Mouse (Mus musculus) CH12.LX (cell line): ENCODE measurements around the gene Scn4a. TPM values are rescaled to one million over a fixed set of nuclear protein-coding genes. Genes with fewer than 3 reads are reported as not detected.
A peak's percentile ranks its signal among the peaks of the same experiment; 100 is the strongest.

Experiments used
- DNase-seq: peaks from one replicate; pipeline ENCODE4 v3.0.0-alpha.2; 2013; ENCODE audit errors: extremely low read depth
- H3K27ac ChIP-seq: 2 replicates; pipeline ENCODE4 v1.5.1; 2012; ENCODE audit warnings: low read depth, mild to moderate bottlenecking, control low read depth, moderate library complexity; ENCODE audit not compliant: insufficient read depth
- H3K27me3 ChIP-seq: replicated peaks from 2 replicates; pipeline ENCODE3; 2012; ENCODE audit warnings: inconsistent platforms
- H3K36me3 ChIP-seq, 2 experiments: replicated peaks in 1 of 2; 2 replicates each; pipeline versions ENCODE3 to v1.6.1; 2012; ENCODE audit warnings: inconsistent platforms in 1 of 2, low read length in 1 of 2, mild to moderate bottlenecking in 1 of 2, mixed read lengths in 1 of 2, moderate library complexity in 1 of 2; ENCODE audit not compliant: control insufficient read depth in 1 of 2, insufficient read depth in 1 of 2
- H3K4me1 ChIP-seq, 2 experiments: 2 replicates each; pipeline ENCODE4 v1.6.1; 2012; ENCODE audit warnings: inconsistent platforms in 1 of 2, moderate library complexity in 1 of 2; ENCODE audit not compliant: insufficient read depth in 2 of 2, control insufficient read depth in 1 of 2
- H3K4me2 ChIP-seq: 2 replicates; pipeline ENCODE4 v1.6.1; 2012; ENCODE audit warnings: low read depth, mild to moderate bottlenecking, control low read depth; ENCODE audit not compliant: poor library complexity, insufficient read depth, severe bottlenecking
- H3K4me3 ChIP-seq, 3 experiments: fragments of 150-350 bp in 1 of 3; sonication (generic) in 1 of 3; replicated peaks in 1 of 3; 2 replicates each; pipeline versions ENCODE3 to v1.5.1; 2011 to 2012; ENCODE audit warnings: low read depth in 2 of 3, low read length in 2 of 3, mild to moderate bottlenecking in 2 of 3, moderate library complexity in 2 of 3, control low read depth in 1 of 3, improper control_type of control experiment in 1 of 3, inconsistent platforms in 1 of 3, mixed read lengths in 1 of 3; ENCODE audit not compliant: poor library complexity in 1 of 3
- H3K79me2 ChIP-seq: replicated peaks from 2 replicates; pipeline ENCODE4 v1.6.1; 2012; ENCODE audit warnings: mild to moderate bottlenecking, moderate library complexity; ENCODE audit not compliant: control insufficient read depth, poor library complexity, insufficient read depth, severe bottlenecking; ENCODE audit errors: extremely low read depth
- H3K9ac ChIP-seq: 2 replicates; pipeline ENCODE4 v1.6.1; 2012; ENCODE audit warnings: low read depth, mild to moderate bottlenecking, control low read depth, moderate library complexity; ENCODE audit not compliant: insufficient read depth
- H3K9me3 ChIP-seq: replicated peaks from 2 replicates; pipeline ENCODE3; 2012; ENCODE audit warnings: low read length, inconsistent platforms, mixed read lengths
- BHLHE40 ChIP-seq: IDR thresholded peaks from 2 replicates; pipeline ENCODE4 v1.6.1; 2011; ENCODE audit warnings: mild to moderate bottlenecking, low read depth, low read length, improper control_type of control experiment
- CHD1 ChIP-seq: IDR thresholded peaks from 2 replicates; pipeline ENCODE4 v1.6.1; 2012; ENCODE audit warnings: low read depth, low read length, improper control_type of control experiment, inconsistent platforms
- CHD2 ChIP-seq: IDR thresholded peaks from 2 replicates; pipeline ENCODE4 v1.6.1; 2011; ENCODE audit warnings: low read length, improper control_type of control experiment
- CTCF ChIP-seq, 2 experiments: IDR thresholded peaks in 1 of 2; conservative IDR thresholded peaks in 1 of 2; 2 replicates each; pipeline ENCODE4 v1.5.1; 2011 to 2012; ENCODE audit warnings: low read depth in 2 of 2, low read length in 2 of 2, improper control_type of control experiment in 1 of 2, inconsistent platforms in 1 of 2, mild to moderate bottlenecking in 1 of 2, moderate library complexity in 1 of 2
- HCFC1 ChIP-seq: IDR thresholded peaks from 2 replicates; pipeline ENCODE4 v1.6.1; 2012; ENCODE audit warnings: low read depth, mild to moderate bottlenecking, inconsistent platforms, low read length, improper control_type of control experiment
- KAT2A ChIP-seq: IDR thresholded peaks from 2 replicates; pipeline ENCODE4 v1.6.1; 2012; ENCODE audit warnings: low read length, improper control_type of control experiment, inconsistent platforms; ENCODE audit not compliant: insufficient replicate concordance
- MAFK ChIP-seq: IDR thresholded peaks from 2 replicates; pipeline ENCODE4 v1.6.1; 2011; ENCODE audit warnings: low read length, improper control_type of control experiment; ENCODE audit not compliant: insufficient replicate concordance
- MAZ ChIP-seq: IDR thresholded peaks from 2 replicates; pipeline ENCODE4 v1.6.1; 2012; ENCODE audit warnings: low read depth, mild to moderate bottlenecking, inconsistent platforms, low read length, improper control_type of control experiment, moderate library complexity
- MXI1 ChIP-seq: IDR thresholded peaks from 2 replicates; pipeline ENCODE4 v1.6.1; 2011; ENCODE audit warnings: mild to moderate bottlenecking, low read depth, low read length, improper control_type of control experiment
- MYC ChIP-seq: IDR thresholded peaks from 2 replicates; pipeline ENCODE4 v1.6.1; 2011; ENCODE audit warnings: low read depth, mild to moderate bottlenecking, improper control_type of control experiment, low read length
- NELFE ChIP-seq: IDR thresholded peaks from 2 replicates; pipeline ENCODE4 v1.6.1; 2011; ENCODE audit warnings: low read depth, low read length, improper control_type of control experiment
- NRF1 ChIP-seq: IDR thresholded peaks from 2 replicates; pipeline ENCODE4 v1.6.1; 2014; ENCODE audit warnings: low read depth, mild to moderate bottlenecking, inconsistent platforms, low read length, improper control_type of control experiment, moderate library complexity
- PAX5 ChIP-seq: IDR thresholded peaks from 2 replicates; pipeline ENCODE4 v1.6.1; 2012; ENCODE audit warnings: low read length, inconsistent platforms, mixed read lengths
- POLR2A ChIP-seq: IDR thresholded peaks from 2 replicates; pipeline ENCODE4 v1.6.1; 2011; ENCODE audit warnings: low read depth, mild to moderate bottlenecking, improper control_type of control experiment, low read length
- RAD21 ChIP-seq: IDR thresholded peaks from 2 replicates; pipeline ENCODE4 v1.6.1; 2011; ENCODE audit warnings: low read depth, mild to moderate bottlenecking, low read length, improper control_type of control experiment, moderate library complexity
- RCOR1 ChIP-seq: conservative IDR thresholded peaks from 2 replicates; pipeline ENCODE4 v1.6.1; 2012; ENCODE audit warnings: low read depth, mild to moderate bottlenecking, inconsistent platforms, low read length, improper control_type of control experiment
- SMC3 ChIP-seq: IDR thresholded peaks from 2 replicates; pipeline ENCODE4 v1.6.1; 2011; ENCODE audit warnings: low read depth, low read length, improper control_type of control experiment
- TBP ChIP-seq: conservative IDR thresholded peaks from 2 replicates; pipeline ENCODE4 v1.6.1; 2011; ENCODE audit warnings: low read depth, low read length, improper control_type of control experiment
- TCF12 ChIP-seq: IDR thresholded peaks from 2 replicates; pipeline ENCODE4 v1.6.1; 2014; ENCODE audit warnings: low read depth, mild to moderate bottlenecking, inconsistent platforms, low read length, improper control_type of control experiment
- UBTF ChIP-seq: IDR thresholded peaks from 2 replicates; pipeline ENCODE4 v1.6.1; 2012; ENCODE audit warnings: low read depth, mild to moderate bottlenecking, inconsistent platforms, low read length, improper control_type of control experiment, moderate library complexity
- ZC3H11A ChIP-seq: IDR thresholded peaks from 2 replicates; pipeline ENCODE4 v1.6.1; 2012; ENCODE audit warnings: low read depth, mild to moderate bottlenecking, inconsistent platforms, low read length, improper control_type of control experiment
- ZMIZ1 ChIP-seq: IDR thresholded peaks from 2 replicates; pipeline ENCODE4 v1.6.1; 2012; ENCODE audit warnings: low read depth, mild to moderate bottlenecking, inconsistent platforms, low read length, improper control_type of control experiment
- ZNF384 ChIP-seq: IDR thresholded peaks from 2 replicates; pipeline ENCODE4 v1.6.1; 2012; ENCODE audit warnings: low read depth, low read length, improper control_type of control experiment, inconsistent platforms
- dilution Hi-C: fragments of 300-500 bp; cut with MboI; formaldehyde crosslinking; loops from 2 replicates; pipeline ENCODE4 v1.14.3; 2020; ENCODE audit warnings: low sequenced_read_pairs; ENCODE audit not compliant: extremely low pct_unique_long_range_greater_than_20kb, extremely low pct_ligation_motif_present
- in situ Hi-C: fragments of 300-500 bp; cut with MboI; formaldehyde crosslinking; loops from 3 replicates; pipeline ENCODE4 v1.14.3; 2019; ENCODE audit warnings: low sequenced_read_pairs, low pct_ligation_motif_present, low pct_unique_long_range_greater_than_20kb, mixed read lengths
- polyA plus RNA-seq: library from polyadenylated mRNA; unstranded; fragments of >175 nt; gene quantifications from 2 replicates; pipeline ENCODE4 v1.2.1, GENCODE M21; 2012; ENCODE audit warnings: low read depth; ENCODE audit not compliant: insufficient read length
- total RNA-seq, 2 experiments: library from RNA; depleted of rRNA; stranded (reverse); fragments of 300-350 nt in 1 of 2; fragments of >200 nt in 1 of 2; gene quantifications; 2 replicates each; pipeline ENCODE4 v1.2.3; 2012 to 2014

Scn4a gene
- total and polyA plus RNA-seq, 3 experiments, result 0.55 to 0.97 (median 0.64) TPM

GRCm38 (mm10) chr11:106271794-106272643, 81.1 kb downstream of the Scn4a start:
- peak; percentile 42 for DNase-seq
- H3K4me1 ChIP-seq, result peaks cover 24 to 62% of the 10 kb centered on the region in 2 experiments
- in situ Hi-C loops, result no loop called here

GRCm38 (mm10) chr11:106271131-106271793, 81.8 kb downstream of the Scn4a start:
- H3K4me3 ChIP-seq, result peak overlapping the region; percentile 73 to 95 (median 82)
- H3K27me3 ChIP-seq, result no peaks in the 10 kb centered on the region
- in situ Hi-C loops, result no loop called here
- no peak for DNase-seq
- H3K27ac ChIP-seq, result no peak overlapping the region
- H3K4me2 ChIP-seq, result peak overlapping the region; percentile 95
- H3K9ac ChIP-seq, result peak overlapping the region; percentile 81
- no peaks in the 10 kb centered on the region for H3K9me3 ChIP-seq
- H3K79me2 ChIP-seq, result peaks cover 40% of the 10 kb centered on the region
- peaks cover 19 to 62% of the 10 kb centered on the region in 2 experiments for H3K4me1 ChIP-seq
- peaks cover 16 to 30% of the 10 kb centered on the region in 2 experiments for H3K36me3 ChIP-seq
- dilution Hi-C loops, result no loop called here
- TF ChIP-seq MXI1, result peak; percentile 23; the same call in 1 of the 2 replicates
- TF ChIP-seq CTCF (conservative IDR thresholded peaks at IDR 0.05 in 1 of 2, IDR thresholded peaks at IDR 0.05 in 1 of 2; ENCODE audit: low read depth in 2 of 2, low read length in 2 of 2), result peak; percentile 13 to 35; a peak in 2 of 4 replicates
- TF ChIP-seq KAT2A, result no peak
- TF ChIP-seq MYC, result no peak
- TF ChIP-seq RAD21, result peak; percentile 5
- no peak for TF ChIP-seq BHLHE40
- TF ChIP-seq HCFC1, result no peak
- no peak for TF ChIP-seq CHD1
- TF ChIP-seq TCF12, result no peak
- TF ChIP-seq SMC3, result peak; percentile 28; the same call in 1 of the 2 replicates

More at GRCm38 (mm10) chr11:106271794-106272643, 81.1 kb downstream of the Scn4a start:
- peaks cover 40% of the 10 kb centered on the region for H3K79me2 ChIP-seq
- H3K4me3 ChIP-seq, result peak overlapping the region; percentile 73 to 95 (median 82)
- dilution Hi-C loops, result no loop called here
- peaks cover 8 to 22% of the 10 kb centered on the region in 2 experiments for H3K36me3 ChIP-seq
- peak overlapping the region; percentile 81 for H3K9ac ChIP-seq
- H3K9me3 ChIP-seq, result no peaks in the 10 kb centered on the region
- 0 out of 2 replicates have a peak, but pooled peaks have one; percentile 7 for TF ChIP-seq NRF1
- TF ChIP-seq ZMIZ1, result no peak; the same call in 1 of the 2 replicates
- no peak for TF ChIP-seq RCOR1
- peak; percentile 78 for TF ChIP-seq CHD1
- peak; percentile 95; the same call in 1 of the 2 replicates for TF ChIP-seq UBTF
- no peak for TF ChIP-seq NELFE
- TF ChIP-seq SMC3, result no peak
- peak; percentile 60 for TF ChIP-seq ZNF384
- no peak for TF ChIP-seq HCFC1
- TF ChIP-seq ZC3H11A, result no peak
- no peak for TF ChIP-seq POLR2A
- no peak for TF ChIP-seq MAZ
- TF ChIP-seq MAFK, result no peak
- TF ChIP-seq TBP, result no peak
- TF ChIP-seq RAD21, result no peak
- no peak for TF ChIP-seq PAX5
- TF ChIP-seq BHLHE40, result 0 out of 2 replicates have a peak, but pooled peaks have one; percentile 12
- no peak for TF ChIP-seq CHD2
- peak overlapping the region; percentile 22; the same call in 1 of the 2 replicates for H3K27ac ChIP-seq
- peak overlapping the region; percentile 95 for H3K4me2 ChIP-seq
- H3K27me3 ChIP-seq, result no peaks in the 10 kb centered on the region
